Comparison of ENCODE assay signal across 18 mouse cellular contexts in the genomic region with DNA sequence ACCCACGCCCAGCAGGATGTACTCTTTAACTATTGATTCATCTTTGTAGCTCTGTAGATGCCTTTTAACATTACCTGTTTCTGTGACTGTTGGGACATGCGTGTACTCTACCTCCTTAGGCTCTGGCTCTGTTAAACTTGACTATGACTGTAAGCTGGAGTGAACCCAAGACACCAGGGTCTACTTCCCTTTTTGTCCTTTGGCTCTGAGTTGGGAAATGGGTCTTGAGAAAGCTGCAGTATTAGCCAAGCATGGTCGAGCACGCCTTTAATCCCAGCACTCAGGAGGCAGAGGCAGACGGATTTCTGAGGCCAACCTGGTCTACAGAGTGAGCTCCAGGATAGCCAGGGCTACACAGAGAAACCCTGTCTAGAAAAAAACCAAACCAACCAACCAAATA. TPM values are rescaled to one million over a fixed set of nuclear protein-coding genes. Genes with fewer than 3 reads are reported as not detected.
A peak's percentile ranks its signal among the peaks of the same experiment; 100 is the strongest.
DNase-seq lines count a peak whose midpoint lies in the region; ATAC-seq lines count a peak whose summit lies in the region.
"Had no signal": no experiment of that assay in that cellular context is flagged by ENCODE, and none has a peak within 500 bp of the region (broad histone marks: within the 10 kb centered on the region; RNA-seq: fewer than 3 reads in every experiment).

No protein-coding gene starts in this region.

- ATAC-seq in liver, embryonic 11.5 days (replicated peaks; ENCODE audit: low FRiP score) = no peak
- ATAC-seq: forebrain, embryonic 13.5 days; intestine, postnatal 0 days had no signal

- H3K9me3 ChIP-seq in liver, embryonic 11.5 days (ENCODE audit: control insufficient read depth, low read length) = no peaks in the 10 kb centered on the region
- H3K9me3 ChIP-seq: forebrain, embryonic 13.5 days; heart, embryonic 10.5 days had no signal

- H3K79me2 ChIP-seq in macrophage (ENCODE audit: inconsistent target) = peaks cover 54% of the 10 kb centered on the region

- 66% methylated on average over 5 of the region's 5 CpGs for WGBS in liver, embryonic 11.5 days
- WGBS in macrophage (ENCODE audit: missing documents) = 11% methylated on average over 5 of the region's 5 CpGs

- H3K27me3 ChIP-seq in liver, embryonic 11.5 days (replicated peaks; ENCODE audit: control insufficient read depth, insufficient read depth, low read length) = no peaks in the 10 kb centered on the region
- H3K27me3 ChIP-seq: forebrain, embryonic 13.5 days had no signal

- H3K4me3 ChIP-seq in liver, embryonic 11.5 days (ENCODE audit: low read depth, low read length) = no peak overlapping the region
- H3K4me3 ChIP-seq in macrophage (ENCODE audit: inconsistent target) = no peak overlapping the region
- H3K4me3 ChIP-seq: forebrain, embryonic 13.5 days; heart, embryonic 10.5 days; left cerebral cortex, adult 2 months had no signal

- H3K9ac ChIP-seq in liver, embryonic 11.5 days (ENCODE audit: low read depth, low read length) = no peak overlapping the region
- H3K9ac ChIP-seq: forebrain, embryonic 13.5 days had no signal

- peaks cover 3% of the 10 kb centered on the region; the same call in 1 of the 2 replicates for H3K36me3 ChIP-seq in liver, embryonic 11.5 days (ENCODE audit: control insufficient read depth, insufficient read depth, low read length)
- H3K36me3 ChIP-seq in macrophage (ENCODE audit: inconsistent target) = no peaks in the 10 kb centered on the region

- peak overlapping the region; percentile 93 for H3K27ac ChIP-seq in liver, embryonic 11.5 days (ENCODE audit: low read depth, low read length)
- peak overlapping the region; percentile 57 for H3K27ac ChIP-seq in macrophage
- H3K27ac ChIP-seq: left cerebral cortex, adult 2 months had no signal

- DNase-seq in liver, embryonic 11.5 days (ENCODE audit: low spot score) = no peak
- no peak for DNase-seq in liver
- peak; percentile 81 for DNase-seq in MEL-GATA-1-ER (ENCODE audit: extremely low read depth, low read depth)
- peak; percentile 71 for DNase-seq in fat pad, adult 2 months (ENCODE audit: extremely low read depth, low read depth, low spot score)
- DNase-seq in ovary, postnatal 36 days (ENCODE audit: low spot score) = no peak
- DNase-seq in embryo, embryonic 9.5 days (ENCODE audit: extremely low spot score) = no peak
- no peak for DNase-seq in spleen, adult 12 weeks (ENCODE audit: low spot score)
- DNase-seq: cerebellum, adult 9-11 months; heart, postnatal 36 days; thymus, postnatal 4 days had no signal

- peaks cover 52% of the 10 kb centered on the region for H3K4me1 ChIP-seq in liver, embryonic 11.5 days (replicated peaks; ENCODE audit: control insufficient read depth, insufficient read depth, low read length)

- peak overlapping the region; percentile 92 for H3K4me2 ChIP-seq in liver, embryonic 11.5 days

RNA-seq across cellular contexts. Expression of gene Nutf2, which starts 1.9 kb away (rescaled TPM):
- 304 and 312 TPM in 2 replicates for polyA plus RNA-seq in liver, embryonic 11.5 days (2014; fragmentation: Nextera tagmentation; extraction: Ambion mirVana)
- total RNA-seq in macrophage (2018; cell fraction: chromatin; rRNA removed) = 10 to 100 TPM in 15 of 26 experiments, 1 to 10 TPM in 7, not detected in 4; 3.1 to 27.1 (median 13.1) TPM
- total RNA-seq in macrophage (2018; cell fraction: cytosol; rRNA removed) = 10 to 100 TPM; 36.2 to 66.6 (median 50.1) TPM
- 10 to 100 TPM in 15 of 26 experiments, 1 to 10 TPM in 10, not detected in 1; 4.8 to 43.3 (median 14.3) TPM for total RNA-seq in macrophage (2018; cell fraction: nucleus; rRNA removed)
- polyA plus RNA-seq in macrophage (2018) = 53.1 to 154 TPM (median 76.1 TPM) in 3 replicates

RNA-seq across cellular contexts. Expression of gene Thap11, which starts 3.6 kb away (rescaled TPM):
- polyA plus RNA-seq in liver, embryonic 11.5 days (2014; fragmentation: Nextera tagmentation; extraction: Ambion mirVana) = 62.0 and 66.5 TPM in 2 replicates
- total RNA-seq in macrophage (2018; cell fraction: chromatin; rRNA removed) = 1 to 10 TPM in 15 of 26 experiments, under 1 TPM in 6, not detected in 5; 0.47 to 8.6 (median 1.4) TPM
- 10 to 100 TPM in 20 of 26 experiments, 1 to 10 TPM in 6; 6.1 to 27.5 (median 17.0) TPM for total RNA-seq in macrophage (2018; cell fraction: cytosol; rRNA removed)
- total RNA-seq in macrophage (2018; cell fraction: nucleus; rRNA removed) = 10 to 100 TPM in 5 of 26 experiments, 1 to 10 TPM in 21; 1.1 to 14.5 (median 6.3) TPM
- 8.3 to 23.6 TPM (median 20.4 TPM) in 3 replicates for polyA plus RNA-seq in macrophage (2018)

RNA-seq across cellular contexts. Expression of gene Cenpt, which starts 5.4 kb away (rescaled TPM):
- polyA plus RNA-seq in liver, embryonic 11.5 days (2014; fragmentation: Nextera tagmentation; extraction: Ambion mirVana) = 37.0 and 37.5 TPM in 2 replicates
- total RNA-seq in macrophage (2018; cell fraction: chromatin; rRNA removed) = 10 to 100 TPM; 13.8 to 71.8 (median 29.6) TPM
- 1 to 10 TPM; 5.8 to 10.0 (median 7.8) TPM for total RNA-seq in macrophage (2018; cell fraction: cytosol; rRNA removed)
- total RNA-seq in macrophage (2018; cell fraction: nucleus; rRNA removed) = 10 to 100 TPM in 24 of 26 experiments, 1 to 10 TPM in 2; 6.8 to 55.5 (median 18.6) TPM
- 7.2 to 13.3 TPM (median 8.2 TPM) in 3 replicates for polyA plus RNA-seq in macrophage (2018)

RNA-seq across cellular contexts. Expression of gene Edc4, which starts 22.2 kb away (rescaled TPM):
- polyA plus RNA-seq in liver, embryonic 11.5 days (2014; fragmentation: Nextera tagmentation; extraction: Ambion mirVana) = 43.7 and 47.5 TPM in 2 replicates
- total RNA-seq in macrophage (2018; cell fraction: chromatin; rRNA removed) = 100 to 1,000 TPM in 3 of 26 experiments, 10 to 100 TPM in 23; 50.8 to 147 (median 78.8) TPM
- 10 to 100 TPM; 10.9 to 22.4 (median 16.1) TPM for total RNA-seq in macrophage (2018; cell fraction: cytosol; rRNA removed)
- 10 to 100 TPM; 21.9 to 58.6 (median 36.2) TPM for total RNA-seq in macrophage (2018; cell fraction: nucleus; rRNA removed)
- 12.6 to 19.5 TPM (median 14.6 TPM) in 3 replicates for polyA plus RNA-seq in macrophage (2018)

RNA-seq across cellular contexts. Expression of gene Tsnaxip1, which starts 31.0 kb away (rescaled TPM):
- polyA plus RNA-seq in liver, embryonic 11.5 days (2014; fragmentation: Nextera tagmentation; extraction: Ambion mirVana) = 0.12 TPM in 1 of 2 replicates, not detected in the other
- not detected for total RNA-seq in macrophage (2018; cell fraction: chromatin; rRNA removed)
- under 1 TPM in 1 of 26 experiments, not detected in 25; 0.08 TPM for total RNA-seq in macrophage (2018; cell fraction: cytosol; rRNA removed)
- not detected for total RNA-seq in macrophage (2018; cell fraction: nucleus; rRNA removed)
- not detected in 3 replicates for polyA plus RNA-seq in macrophage (2018)
- total RNA-seq: adrenal gland, adult 18-20 months; gastrocnemius, adult 8-10 months; heart, postnatal 36 days; megakaryocyte-erythroid progenitor cell, adult 5-6 weeks had no signal
- polyA plus RNA-seq: intestine, postnatal 0 days had no signal

Comparison
In these comparisons a context has a peak if more than half of its experiments do, and no peak if none do; other contexts are left out.
1. DNase-seq: peak in MEL-GATA-1-ER (single experiment) and fat pad, adult 2 months (single experiment); none in liver, embryonic 11.5 days (single experiment), liver (single experiment), ovary, postnatal 36 days (single experiment), embryo, embryonic 9.5 days (single experiment) and spleen, adult 12 weeks (single experiment).